Mouse (Mus musculus) cerebellum, adult 2 months (tissue): ENCODE data around the gene Il1rapl1.

Source experiments
- CTCF ChIP-seq: fragments of 200-500 bp; IDR thresholded peaks from 2 replicates; pipeline ENCODE4 v1.5.1; 2011; ENCODE audit warnings: low read depth, mild to moderate bottlenecking, control low read depth, low read length, moderate library complexity, borderline replicate concordance; ENCODE audit not compliant: insufficient read depth
- POLR2A ChIP-seq: fragments of 200-500 bp; IDR thresholded peaks from 2 replicates; pipeline ENCODE4 v1.6.1; 2011; ENCODE audit warnings: low read length, control low read depth, borderline replicate concordance; ENCODE audit not compliant: insufficient read depth

GRCm38 (mm10) chrX:88112254-88112653, 3.2 kb downstream of the Il1rapl1 start:
- TF ChIP-seq CTCF: peak; percentile 14; the same call in 1 of the 2 replicates
- TF ChIP-seq POLR2A: no peak
